Mouse (Mus musculus) heart, embryonic 13.5 days (tissue): ENCODE results near the gene Spsb1. TPM values are rescaled to one million over a fixed set of nuclear protein-coding genes. Genes with fewer than 3 reads are reported as not detected.

ENCODE experiments used
- ATAC-seq: fragments of 200-750 bp; cut with Nextera tagmentation; 2 replicates; pipeline ENCODE4 v1.8.0; 2017; ENCODE audit warnings: moderate TSS enrichment; ENCODE audit not compliant: insufficient number of reproducible peaks, low FRiP score, low TSS enrichment; ENCODE audit errors: extremely low read depth
- H3K27ac ChIP-seq: fragments of 300-500 bp; sonication (generic); replicated peaks from 2 replicates; pipeline ENCODE4 v1.5.1; 2015; ENCODE audit warnings: moderate library complexity, mild to moderate bottlenecking, inconsistent platforms
- H3K27me3 ChIP-seq: fragments of 300-500 bp; sonication (generic); replicated peaks from 2 replicates; pipeline ENCODE4 v1.6.1; 2015; ENCODE audit warnings: mild to moderate bottlenecking, inconsistent platforms
- H3K36me3 ChIP-seq: fragments of 300-500 bp; sonication (generic); 2 replicates; pipeline ENCODE4 v1.6.1; 2015; ENCODE audit warnings: mild to moderate bottlenecking, inconsistent platforms
- H3K4me1 ChIP-seq: fragments of 300-500 bp; sonication (generic); 2 replicates; pipeline ENCODE4 v1.6.1; 2015; ENCODE audit warnings: inconsistent platforms
- H3K4me2 ChIP-seq: fragments of 300-500 bp; sonication (generic); 2 replicates; pipeline ENCODE4 v1.6.1; 2015; ENCODE audit warnings: inconsistent platforms, mild to moderate bottlenecking, moderate library complexity
- H3K4me3 ChIP-seq: fragments of 300-500 bp; sonication (generic); 2 replicates; pipeline ENCODE4 v1.5.1; 2015; ENCODE audit warnings: moderate library complexity, mild to moderate bottlenecking, inconsistent platforms
- H3K9ac ChIP-seq: fragments of 300-500 bp; sonication (generic); 2 replicates; pipeline ENCODE4 v1.6.1; 2015; ENCODE audit warnings: inconsistent platforms, mild to moderate bottlenecking, moderate library complexity
- H3K9me3 ChIP-seq: fragments of 300-500 bp; sonication (generic); 2 replicates; pipeline ENCODE4 v1.6.1; 2016; ENCODE audit warnings: inconsistent platforms
- WGBS: fragments of 180-500 bp; shearing (Covaris S2); methylation state at CpG from one replicate; pipeline ENCODE4 v1.1.7; 2015; ENCODE audit warnings: mixed read lengths; 5-methylcytosine and 5-hydroxymethylcytosine counted together
- polyA plus RNA-seq: library from polyadenylated mRNA; unstranded; fragments of >200 nt; fragmentation: Nextera tagmentation; extraction: Ambion mirVana; gene quantifications from 2 replicates; pipeline ENCODE4 v1.2.1, GENCODE M21; 2015

Gene Spsb1
- polyA plus RNA-seq, 1 experiment from 2014 or later = 4.3 TPM

- no peaks in the 10 kb centered on the region for H3K36me3 ChIP-seq
- H3K9ac ChIP-seq = no peak overlapping the region
- H3K27me3 ChIP-seq = no peaks in the 10 kb centered on the region
- no peak overlapping the region for H3K4me3 ChIP-seq
- 74% methylated on average over 14 of the region's 14 CpGs for WGBS
- no peak overlapping the region for H3K27ac ChIP-seq
- H3K4me2 ChIP-seq = no peak overlapping the region
- H3K4me1 ChIP-seq = peaks cover 18% of the 10 kb centered on the region
- H3K9me3 ChIP-seq = no peaks in the 10 kb centered on the region
- ATAC-seq = no peak
Measured at GRCm38 (mm10) chr4:149868725-149869124, 86.1 kb downstream of the Spsb1 start.

GRCm38 (mm10) chr4:149868009-149868408 is 86.8 kb downstream of the Spsb1 start:
- Histone ChIP-seq H3K27ac (peak overlapping the region; percentile 57), H3K4me1 (peaks cover 18% of the 10 kb centered on the region), H3K27me3 (no peaks in the 10 kb centered on the region), H3K36me3 (no peaks in the 10 kb centered on the region), H3K4me2 (no peak overlapping the region), H3K4me3 (no peak overlapping the region), H3K9me3 (no peaks in the 10 kb centered on the region), H3K9ac (no peak overlapping the region)
- 21% methylated on average over 9 of the region's 9 CpGs for WGBS
- no peak for ATAC-seq

- Histone ChIP-seq H3K4me1 (peaks cover 18% of the 10 kb centered on the region), H3K4me3 (no peak overlapping the region), H3K27ac (no peak overlapping the region), H3K9ac (no peak overlapping the region), H3K36me3 (no peaks in the 10 kb centered on the region), H3K9me3 (no peaks in the 10 kb centered on the region), H3K4me2 (no peak overlapping the region), H3K27me3 (no peaks in the 10 kb centered on the region)
- 67% methylated on average over 4 of the region's 4 CpGs for WGBS
- no peak for ATAC-seq
Measured at GRCm38 (mm10) chr4:149867351-149867750, 87.5 kb downstream of the Spsb1 start.

- Histone ChIP-seq H3K27ac (no peak overlapping the region), H3K4me1 (peaks cover 20% of the 10 kb centered on the region), H3K36me3 (no peaks in the 10 kb centered on the region), H3K9me3 (no peaks in the 10 kb centered on the region), H3K9ac (no peak overlapping the region), H3K4me2 (no peak overlapping the region), H3K4me3 (no peak overlapping the region), H3K27me3 (no peaks in the 10 kb centered on the region)
- 59% methylated on average over 4 of the region's 4 CpGs for WGBS
- ATAC-seq = no peak
Measured at GRCm38 (mm10) chr4:149864395-149864794, 90.4 kb downstream of the Spsb1 start.

- 54% methylated on average over 9 of the region's 9 CpGs for WGBS
Measured at GRCm38 (mm10) chr4:149863522-149863921, 91.3 kb downstream of the Spsb1 start.

GRCm38 (mm10) chr4:149860393-149860792 is 94.5 kb downstream of the Spsb1 start:
- Histone ChIP-seq H3K4me3 (no peak overlapping the region), H3K9ac (no peak overlapping the region), H3K36me3 (no peaks in the 10 kb centered on the region), H3K4me1 (peaks cover 27% of the 10 kb centered on the region), H3K27me3 (no peaks in the 10 kb centered on the region), H3K27ac (no peak overlapping the region), H3K9me3 (no peaks in the 10 kb centered on the region), H3K4me2 (no peak overlapping the region)
- no peak for ATAC-seq
- 52% methylated on average over 6 of the region's 6 CpGs for WGBS

More at GRCm38 (mm10) chr4:149863522-149863921, 91.3 kb downstream of the Spsb1 start:
- Histone ChIP-seq H3K4me1 (peaks cover 22% of the 10 kb centered on the region), H3K9me3 (no peaks in the 10 kb centered on the region), H3K9ac (no peak overlapping the region), H3K27ac (no peak overlapping the region), H3K27me3 (no peaks in the 10 kb centered on the region), H3K36me3 (no peaks in the 10 kb centered on the region), H3K4me3 (no peak overlapping the region), H3K4me2 (no peak overlapping the region)
- ATAC-seq = no peak

- H3K9ac ChIP-seq = no peak overlapping the region
- no peak overlapping the region for H3K27ac ChIP-seq
- no peaks in the 10 kb centered on the region for H3K36me3 ChIP-seq
- no peak for ATAC-seq
- WGBS = 52% methylated on average over 8 of the region's 8 CpGs
- no peak overlapping the region for H3K4me2 ChIP-seq
- H3K4me1 ChIP-seq = peaks cover 41% of the 10 kb centered on the region
- no peaks in the 10 kb centered on the region for H3K27me3 ChIP-seq
- no peaks in the 10 kb centered on the region for H3K9me3 ChIP-seq
- no peak overlapping the region for H3K4me3 ChIP-seq
Measured at GRCm38 (mm10) chr4:149858584-149858983, 96.3 kb downstream of the Spsb1 start.

- WGBS = 77% methylated on average over 6 of the region's 6 CpGs
- no peaks in the 10 kb centered on the region for H3K9me3 ChIP-seq
- no peak overlapping the region for H3K9ac ChIP-seq
- H3K27ac ChIP-seq = no peak overlapping the region
- no peaks in the 10 kb centered on the region for H3K36me3 ChIP-seq
- no peaks in the 10 kb centered on the region for H3K27me3 ChIP-seq
- H3K4me2 ChIP-seq = no peak overlapping the region
- no peak for ATAC-seq
- peaks cover 41% of the 10 kb centered on the region for H3K4me1 ChIP-seq
- H3K4me3 ChIP-seq = no peak overlapping the region
Measured at GRCm38 (mm10) chr4:149858097-149858496, 96.7 kb downstream of the Spsb1 start.

GRCm38 (mm10) chr4:149857688-149858087 is 97.2 kb downstream of the Spsb1 start:
- 54% methylated on average over 3 of the region's 3 CpGs for WGBS
- no peak for ATAC-seq
- H3K27me3 ChIP-seq = no peaks in the 10 kb centered on the region
- no peak overlapping the region for H3K9ac ChIP-seq
- peaks cover 41% of the 10 kb centered on the region for H3K4me1 ChIP-seq
- no peaks in the 10 kb centered on the region for H3K9me3 ChIP-seq
- H3K4me2 ChIP-seq = no peak overlapping the region
- H3K27ac ChIP-seq = no peak overlapping the region
- no peaks in the 10 kb centered on the region for H3K36me3 ChIP-seq
- H3K4me3 ChIP-seq = no peak overlapping the region

- no peak for ATAC-seq
- H3K4me3 ChIP-seq = no peak overlapping the region
- H3K4me1 ChIP-seq = peaks cover 41% of the 10 kb centered on the region
- no peaks in the 10 kb centered on the region for H3K27me3 ChIP-seq
- H3K36me3 ChIP-seq = no peaks in the 10 kb centered on the region
- no peak overlapping the region for H3K9ac ChIP-seq
- H3K27ac ChIP-seq = peak overlapping the region; percentile 16; the same call in 1 of the 2 replicates
- no peaks in the 10 kb centered on the region for H3K9me3 ChIP-seq
- no peak overlapping the region for H3K4me2 ChIP-seq
- WGBS = 49% methylated on average over 19 of the region's 19 CpGs
Measured at GRCm38 (mm10) chr4:149855892-149856807, 98.7 kb downstream of the Spsb1 start.

GRCm38 (mm10) chr4:149855180-149855891 is 99.5 kb downstream of the Spsb1 start:
- no peaks in the 10 kb centered on the region for H3K36me3 ChIP-seq
- H3K4me2 ChIP-seq = peak overlapping the region; percentile 72
- H3K9me3 ChIP-seq = no peaks in the 10 kb centered on the region
- no peaks in the 10 kb centered on the region for H3K27me3 ChIP-seq
- no peak overlapping the region for H3K4me3 ChIP-seq
- ATAC-seq = no peak
- H3K9ac ChIP-seq = no peak overlapping the region; the same call in 1 of the 2 replicates
- H3K27ac ChIP-seq = 0 out of 2 replicates have a peak overlapping the region, but pooled peaks have one; percentile 16
- WGBS = 38% methylated on average over 10 of the region's 10 CpGs
- H3K4me1 ChIP-seq = peaks cover 45% of the 10 kb centered on the region
